ENCODE assay signal across 16 mouse cellular contexts in genomic region chr9:89967716-89968115, GRCm38 (mm10). TPM values are rescaled to one million over a fixed set of nuclear protein-coding genes. Genes with fewer than 3 reads are reported as not detected.
"Had no signal": no experiment of that assay in that cellular context is flagged by ENCODE, and none has a peak within 500 bp of the region (broad histone marks: within the 10 kb centered on the region; RNA-seq: fewer than 3 reads in every experiment).

No protein-coding gene starts in this region.

- DNase-seq: heart, postnatal 10 days; heart, postnatal 14 days; heart, postnatal 4 days; kidney, adult 11 months; kidney, adult 18-20 months; kidney, adult 2 months; kidney, adult 8-10 months; kidney, adult 9 months; kidney, postnatal 10 days; kidney, postnatal 14 days; kidney, postnatal 25 days; kidney, postnatal 36 days; kidney, postnatal 4 days; layer of hippocampus, adult 9-11 months; layer of hippocampus, postnatal 36 days had no signal

RNA-seq across cellular contexts. Expression of gene Rasgrf1, which starts 58.0 kb away (rescaled TPM):
- total RNA-seq: heart, postnatal 10 days; heart, postnatal 14 days; heart, postnatal 4 days; hematopoietic stem cell, adult 5-6 weeks had no signal
